Mouse (Mus musculus): ENCODE measurements around the gene Tpgs1. TPM values are rescaled to one million over a fixed set of nuclear protein-coding genes. Genes with fewer than 3 reads are reported as not detected.

Gene Tpgs1
- polyA plus RNA-seq (2015; fragmentation: Nextera tagmentation; extraction: Ambion mirVana): 96.1 and 107 TPM in 2 replicates

GRCm38 (mm10) chr10:79668771-79669575 is at the start of gene Tpgs1:
Gene Tpgs1 (plus strand): TSS chr10:79669369.
- H3K9me3 ChIP-seq (replicated peaks; ENCODE audit: control insufficient read depth, low read length, poor library complexity, severe bottlenecking): no peaks in the 10 kb centered on the region
- ATAC-seq: peak; percentile 88
- H3K4me3 ChIP-seq (ENCODE audit: low read depth, low read length): peak within 1 kb of the TSS; percentile 90
- H3K27me3 ChIP-seq (ENCODE audit: control insufficient read depth, insufficient read depth, low read depth, low read length): no peaks in the 10 kb centered on the region
- H3K9ac ChIP-seq (ENCODE audit: low read depth, low read length): peak within 1 kb of the TSS; percentile 93
- H3K36me3 ChIP-seq (ENCODE audit: control insufficient read depth, insufficient read depth, low read length): peaks cover 3% of the 10 kb centered on the region; the same call in 1 of the 2 replicates
- H3K4me1 ChIP-seq (ENCODE audit: control insufficient read depth, insufficient read depth, low read length): peaks cover 20% of the 10 kb centered on the region
- whole genome bisulfite sequencing: under 1% methylated on average over 45 of the region's 45 CpGs
- H3K4me2 ChIP-seq (ENCODE audit: low read length): peak within 1 kb of the TSS; percentile 97
- peak within 1 kb of the TSS; percentile 99 for H3K27ac ChIP-seq (ENCODE audit: low read length)

- ATAC-seq: no peak
- peaks cover 3% of the 10 kb centered on the region for H3K36me3 ChIP-seq (ENCODE audit: control insufficient read depth, insufficient read depth, low read length)
- no peaks in the 10 kb centered on the region for H3K4me1 ChIP-seq (ENCODE audit: control insufficient read depth, insufficient read depth, low read length)
- no peaks in the 10 kb centered on the region for H3K27me3 ChIP-seq (ENCODE audit: control insufficient read depth, insufficient read depth, low read depth, low read length)
- no peak overlapping the region for H3K4me2 ChIP-seq (ENCODE audit: low read length)
- no peak overlapping the region for H3K4me3 ChIP-seq (ENCODE audit: low read depth, low read length)
- H3K27ac ChIP-seq (ENCODE audit: low read length): no peak overlapping the region
- 65% methylated on average over 12 of the region's 12 CpGs for WGBS
- H3K9me3 ChIP-seq (replicated peaks; ENCODE audit: control insufficient read depth, low read length, poor library complexity, severe bottlenecking): no peaks in the 10 kb centered on the region
- no peak overlapping the region for H3K9ac ChIP-seq (ENCODE audit: low read depth, low read length)
Observed at GRCm38 (mm10) chr10:79623950-79624349, 45.2 kb upstream of the Tpgs1 start.

- H3K27ac ChIP-seq (ENCODE audit: low read length): no peak overlapping the region
- no peak for ATAC-seq
- H3K4me2 ChIP-seq (ENCODE audit: low read length): no peak overlapping the region
- no peaks in the 10 kb centered on the region; the same call in none of the 2 replicates for H3K36me3 ChIP-seq (ENCODE audit: control insufficient read depth, insufficient read depth, low read length)
- no peaks in the 10 kb centered on the region for H3K4me1 ChIP-seq (ENCODE audit: control insufficient read depth, insufficient read depth, low read length)
- H3K27me3 ChIP-seq (ENCODE audit: control insufficient read depth, insufficient read depth, low read depth, low read length): no peaks in the 10 kb centered on the region
- no peaks in the 10 kb centered on the region for H3K9me3 ChIP-seq (replicated peaks; ENCODE audit: control insufficient read depth, low read length, poor library complexity, severe bottlenecking)
- 83% methylated on average over 9 of the region's 9 CpGs for WGBS
- no peak overlapping the region for H3K9ac ChIP-seq (ENCODE audit: low read depth, low read length)
- H3K4me3 ChIP-seq (ENCODE audit: low read depth, low read length): no peak overlapping the region
Observed at GRCm38 (mm10) chr10:79625398-79625797, 43.8 kb upstream of the Tpgs1 start.

- H3K36me3 ChIP-seq (ENCODE audit: control insufficient read depth, insufficient read depth, low read length): no peaks in the 10 kb centered on the region; the same call in none of the 2 replicates
- H3K27ac ChIP-seq (ENCODE audit: low read length): no peak overlapping the region
- H3K4me3 ChIP-seq (ENCODE audit: low read depth, low read length): no peak overlapping the region
- no peaks in the 10 kb centered on the region for H3K4me1 ChIP-seq (ENCODE audit: control insufficient read depth, insufficient read depth, low read length)
- H3K9me3 ChIP-seq (replicated peaks; ENCODE audit: control insufficient read depth, low read length, poor library complexity, severe bottlenecking): no peaks in the 10 kb centered on the region
- 88% methylated on average over 10 of the region's 10 CpGs for WGBS
- H3K4me2 ChIP-seq (ENCODE audit: low read length): no peak overlapping the region
- no peak overlapping the region for H3K9ac ChIP-seq (ENCODE audit: low read depth, low read length)
- H3K27me3 ChIP-seq (ENCODE audit: control insufficient read depth, insufficient read depth, low read depth, low read length): no peaks in the 10 kb centered on the region
- ATAC-seq: no peak
Observed at GRCm38 (mm10) chr10:79626156-79626555, 43.0 kb upstream of the Tpgs1 start.

- no peaks in the 10 kb centered on the region for H3K9me3 ChIP-seq (replicated peaks; ENCODE audit: control insufficient read depth, low read length, poor library complexity, severe bottlenecking)
- H3K4me3 ChIP-seq (ENCODE audit: low read depth, low read length): no peak overlapping the region
- no peaks in the 10 kb centered on the region for H3K4me1 ChIP-seq (ENCODE audit: control insufficient read depth, insufficient read depth, low read length)
- ATAC-seq: no peak
- H3K27me3 ChIP-seq (ENCODE audit: control insufficient read depth, insufficient read depth, low read depth, low read length): no peaks in the 10 kb centered on the region
- 90% methylated on average over 5 of the region's 5 CpGs for WGBS
- no peaks in the 10 kb centered on the region; the same call in none of the 2 replicates for H3K36me3 ChIP-seq (ENCODE audit: control insufficient read depth, insufficient read depth, low read length)
- H3K4me2 ChIP-seq (ENCODE audit: low read length): no peak overlapping the region
- no peak overlapping the region for H3K27ac ChIP-seq (ENCODE audit: low read length)
- H3K9ac ChIP-seq (ENCODE audit: low read depth, low read length): no peak overlapping the region
Observed at GRCm38 (mm10) chr10:79628377-79628776, 40.8 kb upstream of the Tpgs1 start.

GRCm38 (mm10) chr10:79631432-79631831 is 37.7 kb upstream of the Tpgs1 start:
- WGBS: 72% methylated on average over 4 of the region's 4 CpGs
- no peak overlapping the region for H3K4me2 ChIP-seq (ENCODE audit: low read length)
- no peak overlapping the region for H3K27ac ChIP-seq (ENCODE audit: low read length)
- ATAC-seq: no peak
- H3K27me3 ChIP-seq (ENCODE audit: control insufficient read depth, insufficient read depth, low read depth, low read length): no peaks in the 10 kb centered on the region
- no peak overlapping the region for H3K4me3 ChIP-seq (ENCODE audit: low read depth, low read length)
- H3K9me3 ChIP-seq (replicated peaks; ENCODE audit: control insufficient read depth, low read length, poor library complexity, severe bottlenecking): no peaks in the 10 kb centered on the region
- H3K9ac ChIP-seq (ENCODE audit: low read depth, low read length): no peak overlapping the region
- H3K36me3 ChIP-seq (ENCODE audit: control insufficient read depth, insufficient read depth, low read length): no peaks in the 10 kb centered on the region; the same call in 1 of the 2 replicates
- 0 out of 2 replicates have a peak, but pooled peaks cover 2% of the 10 kb centered on the region for H3K4me1 ChIP-seq (ENCODE audit: control insufficient read depth, insufficient read depth, low read length)

- no peak for ATAC-seq
- Histone ChIP-seq H3K9ac (ENCODE audit: low read depth, low read length) (no peak overlapping the region), H3K4me2 (ENCODE audit: low read length) (no peak overlapping the region), H3K4me3 (ENCODE audit: low read depth, low read length) (no peak overlapping the region), H3K27me3 (ENCODE audit: control insufficient read depth, insufficient read depth, low read depth, low read length) (no peaks in the 10 kb centered on the region), H3K4me1 (ENCODE audit: control insufficient read depth, insufficient read depth, low read length) (peaks cover 6% of the 10 kb centered on the region), H3K36me3 (ENCODE audit: control insufficient read depth, insufficient read depth, low read length) (no peaks in the 10 kb centered on the region), H3K27ac (ENCODE audit: low read length) (no peak overlapping the region), H3K9me3 (replicated peaks; ENCODE audit: control insufficient read depth, low read length, poor library complexity, severe bottlenecking) (no peaks in the 10 kb centered on the region)
- WGBS: 88% methylated on average over 17 of the region's 17 CpGs
Observed at GRCm38 (mm10) chr10:79633006-79633777, 36.0 kb upstream of the Tpgs1 start.

- Histone ChIP-seq H3K9ac (ENCODE audit: low read depth, low read length) (peak overlapping the region; percentile 95; the same call in 1 of the 2 replicates), H3K4me2 (ENCODE audit: low read length) (peak overlapping the region; percentile 90), H3K27ac (ENCODE audit: low read length) (no peak overlapping the region), H3K9me3 (replicated peaks; ENCODE audit: control insufficient read depth, low read length, poor library complexity, severe bottlenecking) (no peaks in the 10 kb centered on the region), H3K4me3 (ENCODE audit: low read depth, low read length) (peak overlapping the region; percentile 83), H3K4me1 (ENCODE audit: control insufficient read depth, insufficient read depth, low read length) (peaks cover 15% of the 10 kb centered on the region), H3K36me3 (ENCODE audit: control insufficient read depth, insufficient read depth, low read length) (no peaks in the 10 kb centered on the region), H3K27me3 (ENCODE audit: control insufficient read depth, insufficient read depth, low read depth, low read length) (peaks cover 2% of the 10 kb centered on the region; the same call in 1 of the 2 replicates)
- WGBS: 70% methylated on average over 8 of the region's 8 CpGs
- ATAC-seq: no peak; the same call in 1 of the 2 replicates
Observed at GRCm38 (mm10) chr10:79636287-79636686, 32.9 kb upstream of the Tpgs1 start.
